Mouse (Mus musculus): ENCODE data around the gene Lyz1. TPM values are rescaled to one million over a fixed set of nuclear protein-coding genes. Genes with fewer than 3 reads are reported as not detected.
"Not testable (repeated sequence)": the region's sequence is repeated elsewhere in the genome, so short reads cannot be mapped to it uniquely, and the experiment has no call there.

The Lyz1 gene
- 1 to 10 TPM; 3.9 to 6.4 TPM for total RNA-seq (2021)
- long read RNA-seq, experiment 1, partial matches to known transcripts, result 0 of 1 reads
- long read RNA-seq, experiment 1, other reads (novel, unspliced or antisense), result 0 of 1 reads
- long read RNA-seq, experiment 2, result 0 reads

DNA sequence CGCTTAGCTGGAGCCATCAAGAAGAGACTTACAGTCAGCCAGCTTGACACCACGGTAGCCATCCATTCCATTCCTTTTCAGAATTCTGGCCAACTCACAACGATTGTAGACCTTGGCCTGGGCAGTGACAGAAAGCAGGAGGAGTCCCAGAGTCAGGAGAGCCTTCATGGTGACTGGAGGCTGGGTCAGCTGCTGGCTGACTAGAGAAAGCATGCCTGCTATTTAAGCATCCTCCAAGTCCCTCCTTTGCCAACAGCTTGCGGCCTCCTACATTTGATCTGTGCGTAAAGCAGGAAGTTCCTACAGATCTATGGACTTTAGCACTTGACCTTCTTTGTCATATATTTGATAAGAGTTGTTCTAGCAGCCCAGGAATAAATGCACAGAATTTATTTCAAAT lies at the start of gene Lyz1:
Gene Lyz1, minus strand, starts transcription at position 198 of the 400 bp plus-strand sequence.
- DNase-seq, result no peak
- intact Hi-C loops (cut with DNase I), result no loop called here

DNA sequence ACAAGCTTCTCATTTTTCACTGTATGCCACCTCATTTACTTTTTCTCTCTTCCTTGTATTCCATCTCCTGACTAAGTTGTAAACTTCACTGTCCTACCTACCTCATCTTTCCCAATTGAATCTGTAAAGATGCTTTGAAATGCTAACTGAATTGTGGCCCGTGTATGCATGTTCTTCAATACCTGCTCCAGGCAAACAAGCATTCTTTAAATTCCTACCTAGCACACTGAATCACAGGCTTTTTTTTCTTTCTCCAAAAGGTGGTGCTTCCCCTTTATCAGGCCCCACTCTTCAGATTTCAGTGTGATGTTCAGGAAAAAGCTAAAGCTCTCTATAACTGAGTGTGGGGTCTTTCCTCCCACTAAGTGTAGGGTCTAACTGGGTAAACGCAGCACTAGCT lies 49.7 kb upstream of the Lyz1 start:
- intact Hi-C loops (cut with DNase I), result no loop called here
- no peak for DNase-seq

DNA sequence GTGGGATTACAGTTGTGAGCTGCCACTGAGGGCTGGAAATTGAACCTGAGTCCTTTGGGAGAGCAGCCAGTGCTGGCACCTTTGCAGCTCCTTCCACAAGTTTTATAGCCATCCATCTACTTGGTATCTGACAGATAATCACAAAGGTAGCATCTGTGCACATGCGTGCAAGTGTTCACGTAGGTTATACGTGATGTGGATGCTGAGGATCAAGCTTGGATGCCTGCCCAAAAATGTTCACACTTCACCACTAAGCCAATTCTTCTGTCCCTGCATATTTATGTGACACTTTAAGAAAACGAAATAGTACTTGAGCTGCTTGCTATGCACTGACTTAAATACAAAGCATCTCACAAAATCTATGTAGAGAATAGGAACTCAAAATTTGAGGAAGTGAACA lies 48.4 kb upstream of the Lyz1 start:
- intact Hi-C loops (cut with DNase I), result no loop called here
- DNase-seq, result no peak

DNA sequence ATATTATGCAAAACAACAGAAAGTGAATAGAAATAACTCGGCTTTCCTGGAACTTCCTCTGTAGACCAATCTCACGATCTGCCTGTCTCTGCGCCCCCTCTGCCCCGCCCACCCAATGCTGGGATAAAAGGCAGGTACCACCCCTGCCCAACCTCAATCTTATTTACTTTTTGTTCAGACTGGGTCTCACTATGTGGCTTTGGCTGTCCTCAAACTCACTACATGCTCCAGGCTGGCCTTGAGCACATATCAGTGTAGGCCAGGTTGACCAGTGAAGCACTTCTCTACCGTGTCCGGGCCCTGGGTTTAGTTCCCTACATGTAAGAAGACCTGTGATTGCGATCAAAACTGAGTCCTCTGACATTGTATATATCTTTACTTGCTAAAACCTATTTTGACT lies 46.6 kb upstream of the Lyz1 start:
- no peak for DNase-seq
- intact Hi-C loops (cut with DNase I), result no loop called here

DNA sequence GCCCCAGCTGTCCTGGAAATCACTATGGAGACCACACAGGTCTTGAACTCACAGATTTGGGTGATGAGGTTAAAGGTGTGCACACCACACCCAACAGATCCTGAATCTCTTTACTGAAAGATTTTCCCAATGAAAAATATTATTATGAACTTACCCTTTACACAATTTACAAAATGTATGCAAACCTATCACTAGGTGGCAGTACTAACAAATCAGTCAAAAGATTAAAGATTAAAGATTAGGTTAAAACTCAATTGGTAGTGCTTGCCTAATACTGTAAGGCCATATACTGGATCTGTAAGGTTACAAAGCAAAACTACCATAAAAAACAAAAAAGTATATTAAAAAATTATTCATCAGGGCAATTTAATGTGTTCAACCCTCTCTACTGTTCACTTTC lies 45.3 kb upstream of the Lyz1 start:
- intact Hi-C loops (cut with DNase I), result no loop called here
- DNase-seq, result no peak

DNA sequence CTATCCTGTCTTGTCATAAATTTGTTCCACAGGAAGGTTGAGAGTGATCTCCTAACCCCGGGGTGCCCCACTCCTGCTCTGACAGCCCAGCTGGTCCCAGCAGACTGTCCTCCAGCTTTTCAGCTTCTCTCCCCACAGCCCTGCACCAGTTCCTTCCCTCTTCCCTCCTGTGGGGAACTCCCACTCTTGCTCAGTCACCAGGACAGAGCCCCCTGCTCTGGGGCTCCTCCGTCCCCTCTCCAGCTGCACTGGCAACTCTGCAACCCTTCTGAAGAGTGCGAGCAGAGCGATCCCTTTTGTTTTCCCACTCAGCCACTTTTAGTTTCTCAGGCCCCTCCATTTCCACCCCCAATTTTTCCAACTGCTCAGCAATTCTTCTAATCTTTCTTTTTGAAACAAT lies 43.0 kb upstream of the Lyz1 start:
- intact Hi-C loops (cut with DNase I), result no loop called here
- DNase-seq, result no peak

DNA sequence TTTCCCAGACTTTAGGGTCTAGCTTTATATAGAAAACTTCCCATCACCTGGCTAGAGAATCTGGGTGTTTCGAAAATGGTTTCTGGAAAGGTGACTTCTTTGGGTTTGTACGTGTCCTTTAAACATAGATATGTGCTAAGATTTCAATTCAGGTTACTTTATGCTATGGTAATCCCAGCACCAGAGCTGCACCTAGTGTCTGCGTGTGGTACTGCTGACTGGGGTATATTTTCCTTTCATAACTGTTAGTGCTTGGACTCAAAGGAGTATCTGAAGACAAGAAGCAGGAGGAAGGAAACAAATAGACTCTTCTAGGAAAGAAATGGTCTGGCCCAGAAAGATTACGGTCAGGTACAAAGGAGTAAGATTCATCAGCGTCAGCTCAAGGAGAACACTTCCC lies 37.9 kb upstream of the Lyz1 start:
- intact Hi-C loops (cut with DNase I), result no loop called here
- no peak for DNase-seq

DNA sequence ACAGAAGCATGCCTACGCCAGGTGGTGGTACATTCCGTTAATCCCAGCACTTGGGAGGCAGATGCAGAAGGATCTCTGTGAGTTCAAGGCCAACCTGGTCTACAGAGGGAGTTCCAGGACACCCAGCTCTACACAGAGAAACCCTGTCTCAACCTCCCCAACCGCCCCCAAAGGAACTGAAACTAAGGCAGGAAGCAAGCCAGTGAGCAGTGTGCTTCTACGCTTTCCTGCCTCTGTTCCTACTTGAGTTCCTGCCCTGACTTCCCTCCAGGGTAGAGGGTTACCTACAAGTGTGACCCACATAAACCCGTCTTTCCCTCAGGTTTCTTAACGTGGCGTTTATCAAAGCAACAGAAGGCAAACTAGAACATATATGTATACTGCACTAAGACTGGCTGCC lies 31.1 kb upstream of the Lyz1 start:
- DNase-seq, result no peak
- intact Hi-C loops (cut with DNase I), result no loop called here

DNA sequence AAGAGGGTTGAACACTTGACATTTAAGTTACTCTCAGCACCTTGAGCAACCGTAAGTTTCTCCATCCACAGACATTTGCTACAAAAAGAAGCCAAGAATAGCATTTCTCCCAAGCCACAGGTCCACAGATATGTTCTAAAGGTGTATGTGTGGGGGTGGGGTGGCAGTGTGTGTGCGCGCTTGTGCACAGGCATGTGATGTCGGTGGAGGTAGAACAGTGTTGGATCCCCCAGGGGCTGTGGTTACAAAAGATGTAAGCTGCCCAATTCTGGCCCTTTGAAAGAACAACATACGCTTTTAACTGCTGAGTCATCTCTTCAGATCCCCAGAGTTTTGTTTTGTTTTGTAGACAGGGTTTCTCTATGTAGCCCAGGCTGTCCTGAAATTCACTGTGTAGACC lies 30.0 kb upstream of the Lyz1 start:
- intact Hi-C loops (cut with DNase I), result no loop called here
- no peak for DNase-seq

DNA sequence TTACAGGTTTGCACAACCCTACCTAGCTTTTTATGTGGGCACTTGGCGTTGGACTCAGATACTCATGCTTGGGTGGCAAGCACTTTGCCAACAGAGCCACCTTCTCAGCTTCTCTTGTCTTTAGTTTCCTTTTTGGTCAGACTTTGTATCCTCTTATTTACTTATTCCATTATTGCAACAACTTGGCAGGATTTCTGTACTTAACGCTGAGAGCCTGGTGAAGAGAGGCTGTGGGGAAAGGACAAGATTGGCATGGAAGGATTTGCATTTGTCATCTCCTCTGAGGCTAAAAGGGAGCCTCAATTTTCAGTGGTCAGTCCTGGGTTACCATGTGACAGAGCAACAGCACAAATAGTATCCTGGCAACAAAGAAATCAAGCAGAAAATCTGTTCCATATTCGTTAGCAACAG lies 27.9 kb upstream of the Lyz1 start:
- DNase-seq, result no peak
- intact Hi-C loops (cut with DNase I), result no loop called here

DNA sequence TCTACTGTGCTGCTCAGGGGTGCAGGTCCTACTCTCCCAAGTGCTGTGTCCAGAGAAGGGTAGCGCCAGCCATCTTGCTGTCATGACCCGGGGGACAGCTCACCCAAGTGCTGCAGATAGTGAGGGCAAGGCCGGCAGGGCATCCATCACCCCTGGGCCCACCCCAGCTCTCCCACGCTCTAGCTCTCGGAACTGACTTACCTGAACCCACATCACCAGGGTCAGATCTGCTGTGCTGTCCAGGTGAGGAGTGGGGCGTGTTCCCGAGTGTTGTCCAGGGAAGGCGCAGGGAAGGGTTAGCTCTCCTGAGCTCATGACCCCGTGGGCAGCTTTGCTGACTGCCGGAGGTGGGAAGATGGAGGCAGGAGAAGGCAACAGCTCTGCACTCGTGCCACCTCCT lies 23.7 kb upstream of the Lyz1 start:
- intact Hi-C loops (cut with DNase I), result no loop called here
- DNase-seq, result no peak

DNA sequence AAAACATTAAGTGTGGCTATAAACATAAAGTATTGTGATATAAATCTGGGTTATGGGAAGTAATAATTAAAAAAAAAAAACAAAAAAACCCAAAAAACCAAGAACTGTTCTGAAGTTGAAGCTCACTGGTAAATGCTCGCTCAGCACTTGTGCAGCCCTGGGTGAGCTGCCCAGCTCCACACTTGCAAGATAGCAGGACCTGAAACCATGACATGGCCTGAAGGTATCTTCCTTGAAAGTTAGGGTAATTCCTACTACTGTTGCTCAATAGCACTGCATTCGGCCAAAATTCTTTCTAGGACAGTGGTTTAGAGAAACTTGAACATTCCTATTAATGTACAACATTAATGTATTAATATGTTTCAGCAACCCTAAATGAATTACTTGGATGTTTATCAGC lies 20.5 kb upstream of the Lyz1 start:
- intact Hi-C loops (cut with DNase I), result no loop called here

DNA sequence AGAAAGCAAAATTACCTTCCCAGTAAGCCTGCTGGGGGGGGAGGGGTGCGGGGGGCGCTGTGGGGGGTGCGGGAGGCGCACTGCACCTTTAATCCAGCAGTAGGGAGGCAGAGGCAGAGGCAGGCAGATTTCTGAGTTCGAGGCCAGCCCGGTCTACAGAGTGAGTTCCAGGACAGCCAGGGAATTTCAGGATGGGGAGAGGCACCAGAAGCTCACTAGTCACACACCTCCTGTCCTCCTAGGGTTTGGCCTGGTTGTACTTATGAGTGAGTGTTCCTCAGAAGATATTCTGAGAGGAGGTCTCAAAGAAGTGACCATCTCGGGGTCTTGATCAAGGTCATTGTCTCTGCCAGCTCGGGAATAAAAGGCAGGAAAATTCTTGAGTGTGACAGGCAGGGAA lies 19.5 kb upstream of the Lyz1 start:
- intact Hi-C loops (cut with DNase I), result no loop called here
- no peak for DNase-seq

More for the DNA sequence above, 20.5 kb upstream of the Lyz1 start:
- no peak for DNase-seq

DNA sequence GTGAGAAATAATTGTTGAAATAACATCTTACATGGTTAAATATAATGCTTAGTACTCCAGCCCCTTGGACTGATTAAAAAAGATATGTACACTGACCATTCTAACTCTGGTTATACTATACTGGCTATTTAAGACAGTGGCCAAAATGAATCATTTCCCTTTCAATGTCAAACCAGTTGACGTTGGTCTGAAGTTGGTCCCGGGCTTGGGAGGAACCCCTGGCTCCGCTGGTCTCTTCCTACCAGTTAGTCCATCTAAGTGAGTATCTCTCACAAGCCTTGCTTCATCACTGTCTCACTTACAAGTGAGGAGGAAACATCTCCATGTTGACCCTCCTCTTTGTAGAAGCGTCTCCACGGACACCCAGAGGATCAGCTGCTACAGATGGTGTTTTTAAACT lies 11.7 kb upstream of the Lyz1 start:
- no peak for DNase-seq
- intact Hi-C loops (cut with DNase I), result no loop called here

DNA sequence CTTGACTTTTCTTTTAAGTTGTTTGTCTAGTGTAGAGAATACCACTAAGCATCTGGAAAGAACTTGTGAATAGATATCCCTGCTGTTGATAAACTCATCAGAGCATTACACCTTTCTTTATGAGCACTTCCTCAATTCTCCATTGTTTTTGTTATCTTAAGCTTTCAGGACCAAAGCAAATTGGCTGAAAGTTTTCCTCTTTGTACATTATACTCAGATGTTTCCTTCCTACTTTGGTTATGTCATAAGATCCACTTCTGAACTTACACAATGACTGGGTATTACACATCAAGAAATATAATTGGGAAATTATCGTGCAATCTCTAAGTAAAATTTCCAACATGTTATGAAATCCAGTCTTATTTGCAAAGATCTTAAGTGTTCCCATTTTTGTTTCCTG lies 9.0 kb upstream of the Lyz1 start:
- intact Hi-C loops (cut with DNase I), result no loop called here
- DNase-seq, result no peak

DNA sequence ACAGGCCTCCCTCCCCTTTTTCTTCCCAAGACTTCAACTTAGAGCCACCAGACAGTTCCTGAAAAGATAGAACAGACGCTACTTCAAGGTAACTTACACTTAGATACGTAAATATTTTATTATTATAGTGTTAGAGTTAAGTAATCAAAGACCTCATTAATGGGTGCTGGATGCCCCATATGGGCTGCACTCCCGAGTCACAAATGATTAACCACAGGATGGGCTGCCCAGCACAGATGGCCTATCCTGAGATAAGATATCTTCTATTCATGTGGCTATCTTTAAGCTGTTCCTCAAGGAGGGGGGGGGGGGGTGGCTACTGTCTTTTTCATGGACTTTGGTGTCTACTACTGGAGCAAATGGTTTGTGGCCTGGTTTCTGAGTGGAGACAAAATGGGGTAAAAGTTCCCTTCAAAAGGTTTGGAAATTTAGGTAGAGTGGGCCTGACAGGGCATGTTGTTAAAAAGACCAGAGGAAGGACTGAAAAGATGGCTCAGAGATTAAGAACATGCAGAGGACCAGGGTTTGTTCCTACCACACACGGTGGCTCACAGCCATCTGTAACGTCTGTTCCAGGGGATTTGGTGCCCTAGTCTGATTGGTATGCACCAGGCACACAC lies 7.3 kb upstream of the Lyz1 start:
- intact Hi-C loops (cut with DNase I), result no loop called here
- DNase-seq, result no peak

DNA sequence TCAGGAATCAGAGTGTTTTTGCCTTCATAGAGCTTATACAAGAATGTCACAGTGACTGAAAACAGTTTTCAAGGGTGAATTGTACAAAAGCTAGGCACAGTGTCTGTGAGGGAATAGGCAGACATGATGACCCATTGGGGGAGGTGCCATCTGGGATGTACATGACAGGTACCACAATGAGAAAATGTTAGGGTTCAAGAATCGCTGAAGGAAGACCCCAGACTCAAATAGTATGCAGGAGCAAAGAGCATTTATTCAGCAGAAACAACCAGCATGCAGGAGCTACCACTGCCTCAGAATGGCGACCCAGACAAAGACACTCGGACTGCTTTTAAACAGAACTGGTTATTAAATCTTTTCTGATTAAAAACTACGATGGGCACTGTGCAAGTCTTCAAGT lies 6.4 kb upstream of the Lyz1 start:
- DNase-seq, result no peak
- intact Hi-C loops (cut with DNase I), result no loop called here

DNA sequence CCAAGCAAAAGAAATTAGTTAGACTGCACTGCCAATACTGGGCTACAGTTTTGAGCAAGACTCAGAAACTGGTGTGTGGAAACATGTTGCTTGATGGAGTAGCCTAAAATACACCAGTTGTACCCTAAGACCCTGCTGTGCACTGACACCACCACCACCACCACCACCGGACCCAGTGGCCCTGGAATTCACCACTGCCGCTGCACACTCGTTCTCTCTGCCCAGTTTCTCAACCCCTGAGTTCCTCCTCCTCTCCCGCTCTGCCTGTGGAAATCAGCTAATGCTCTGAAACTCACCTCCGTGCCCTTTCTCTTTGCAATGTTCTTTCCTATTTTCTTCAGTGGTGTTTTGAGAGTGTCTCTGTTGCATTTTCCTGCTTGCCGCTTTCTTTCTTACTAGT lies 5.7 kb upstream of the Lyz1 start:
- intact Hi-C loops (cut with DNase I), result no loop called here
- DNase-seq, result no peak

DNA sequence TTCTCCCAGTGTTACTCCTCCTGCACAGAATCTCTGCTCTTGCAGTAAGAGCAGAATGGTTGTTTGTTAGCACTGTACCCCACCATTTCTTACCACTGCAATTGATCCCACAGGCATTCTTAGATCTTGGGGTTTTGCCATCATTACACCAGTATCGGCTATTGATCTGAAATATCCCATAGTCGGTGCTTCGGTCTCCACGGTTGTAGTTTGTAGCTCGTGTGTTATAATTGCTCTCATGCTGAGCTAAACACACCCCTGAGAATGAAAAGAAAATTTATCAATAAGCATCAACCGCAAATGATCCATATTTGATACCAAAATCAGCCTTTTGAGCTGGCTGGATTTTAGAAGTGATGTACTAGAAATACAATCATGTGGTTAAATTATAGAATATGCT lies 1.7 kb downstream of the Lyz1 start:
- DNase-seq; intact Hi-C loops (cut with DNase I): not testable (repeated sequence)

DNA sequence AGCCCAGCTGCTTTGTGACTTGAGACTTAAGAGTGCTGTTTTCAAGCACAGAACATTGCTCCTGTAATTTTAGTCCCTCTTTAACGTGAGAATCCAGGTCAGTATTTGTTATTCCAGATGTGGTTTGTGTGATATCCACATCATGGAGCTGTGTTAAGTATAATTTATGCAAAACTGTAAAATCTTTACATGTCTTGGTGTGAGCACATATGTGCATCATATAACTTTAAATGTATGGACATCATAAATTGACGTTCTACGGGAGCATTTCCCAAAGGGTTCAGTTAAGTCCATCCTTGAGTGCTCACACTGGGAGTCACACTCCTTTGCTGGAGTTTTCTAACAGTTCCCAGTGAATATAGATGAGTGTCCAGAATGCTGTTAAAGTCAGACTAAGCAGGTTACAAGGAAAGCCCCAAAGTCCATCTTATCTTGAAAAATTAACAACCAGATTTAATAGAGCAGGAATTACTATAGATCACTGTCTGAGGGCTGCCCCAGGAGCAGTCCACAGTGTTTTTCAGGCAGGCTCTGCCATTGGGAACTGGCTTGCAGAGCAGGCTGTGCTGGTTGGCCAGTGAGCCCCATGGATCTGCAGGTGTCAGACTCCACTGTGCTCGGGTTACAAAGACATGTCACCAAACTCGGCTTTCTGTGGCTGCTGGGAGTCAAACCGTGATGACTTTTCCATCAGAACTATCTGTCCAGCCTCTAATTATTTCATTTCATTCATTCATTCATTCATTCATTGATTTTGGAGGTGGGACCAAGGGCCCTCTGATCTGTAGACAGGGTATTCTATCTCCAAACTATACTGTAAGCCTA lies 2.4 kb downstream of the Lyz1 start:
- intact Hi-C loops (cut with DNase I), result no loop called here

DNA sequence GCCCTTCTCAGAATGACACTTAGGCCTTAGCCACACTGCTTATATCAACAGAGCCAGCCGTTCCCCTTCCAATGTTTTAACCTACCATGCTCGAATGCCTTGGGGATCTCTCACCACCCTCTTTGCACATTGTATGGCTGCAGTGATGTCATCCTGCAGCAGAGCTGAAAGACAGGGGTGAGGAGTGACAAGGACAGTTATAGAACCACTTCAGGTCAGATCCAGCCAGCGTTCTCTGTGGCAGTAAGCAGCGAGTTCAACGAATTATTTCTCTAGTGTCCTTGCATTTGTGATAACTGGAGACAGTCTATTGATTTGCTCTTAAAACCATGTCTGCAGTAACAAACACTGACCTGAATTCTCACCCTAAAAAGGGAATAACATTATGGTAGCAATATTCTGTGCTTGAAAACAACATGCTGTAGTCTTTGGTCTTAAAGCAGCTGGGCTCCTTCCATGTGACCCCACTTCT lies 3.6 kb downstream of the Lyz1 start:
- DNase-seq; intact Hi-C loops (cut with DNase I): not testable (repeated sequence)

More for the DNA sequence above, 2.4 kb downstream of the Lyz1 start:
- no peak for DNase-seq
